Mouse (Mus musculus): ENCODE measurements around the gene Col4a2.

Gene Col4a2

GRCm38 (mm10) chr8:11327722-11328417 is 15.3 kb downstream of the Col4a2 start:
- no peak for DNase-seq

- peak; percentile 54 for DNase-seq
These were observed 19.0 kb downstream of the Col4a2 start for GRCm38 (mm10) chr8:11331561-11331960.

DNA sequence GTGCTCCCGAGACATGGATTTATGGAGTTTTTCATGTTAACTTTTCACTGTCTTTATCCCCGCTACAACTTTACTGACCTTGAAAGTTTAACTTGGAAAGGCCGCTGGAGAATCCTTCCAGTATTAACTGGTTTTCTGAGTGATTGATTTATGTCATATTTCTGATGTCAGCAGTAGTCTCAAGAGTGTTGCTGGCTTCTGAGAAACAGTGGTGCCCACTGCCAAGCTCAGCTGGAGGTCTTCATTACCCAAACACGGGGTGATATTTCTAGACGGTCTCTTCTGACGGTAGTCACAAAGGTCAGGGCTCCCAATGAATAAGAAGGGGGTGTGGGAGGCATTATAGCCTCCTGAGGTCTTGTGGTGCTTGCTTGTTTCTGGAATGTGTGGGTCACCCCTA is 21.1 kb downstream of the Col4a2 start:
- DNase-seq = no peak

DNA sequence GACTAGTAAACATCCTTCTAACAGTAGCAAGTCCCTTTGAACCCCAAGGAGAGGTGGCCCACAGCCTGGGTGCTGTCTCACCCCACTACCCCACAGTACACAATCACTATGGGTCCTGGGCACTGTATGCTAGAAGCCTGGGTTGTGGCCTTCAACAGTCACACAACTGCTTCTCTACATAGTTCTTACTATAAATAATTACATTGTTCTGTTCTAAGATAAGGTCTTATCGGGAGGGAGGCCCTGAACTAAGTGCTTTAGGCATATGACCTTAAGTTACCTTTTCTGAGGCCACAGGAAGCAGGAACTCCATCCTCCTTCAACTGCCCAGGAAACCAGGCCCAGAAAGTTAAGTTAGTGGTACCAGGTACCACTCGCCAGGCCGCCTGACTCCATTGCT is 21.9 kb downstream of the Col4a2 start:
- no peak for DNase-seq

GRCm38 (mm10) chr8:11335238-11335637 is 22.6 kb downstream of the Col4a2 start:
- no peak for DNase-seq

GRCm38 (mm10) chr8:11336346-11336745 is 23.7 kb downstream of the Col4a2 start:
- no peak for DNase-seq

- DNase-seq = no peak
These were observed 25.0 kb downstream of the Col4a2 start for GRCm38 (mm10) chr8:11337642-11338041.

DNA sequence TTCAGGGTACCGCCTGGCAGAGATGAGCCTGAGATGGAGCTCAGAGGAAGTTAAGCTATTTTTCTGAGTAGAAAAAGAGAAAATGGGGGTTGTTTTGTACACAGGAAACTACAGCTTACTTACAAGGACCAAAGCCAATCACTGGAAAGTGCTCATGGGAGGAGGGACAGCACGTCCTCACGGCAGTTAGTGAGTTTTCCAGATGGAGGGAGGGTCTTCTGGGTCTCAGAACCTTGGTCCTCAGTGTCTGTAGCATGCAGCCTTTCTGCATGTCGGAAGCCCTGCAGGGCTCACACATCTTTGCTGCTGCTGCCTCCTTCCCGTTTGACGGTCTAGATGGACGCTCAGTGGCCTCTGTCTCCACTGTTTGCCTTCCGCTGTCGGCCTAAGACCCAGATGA is 25.9 kb downstream of the Col4a2 start:
- DNase-seq = no peak

DNA sequence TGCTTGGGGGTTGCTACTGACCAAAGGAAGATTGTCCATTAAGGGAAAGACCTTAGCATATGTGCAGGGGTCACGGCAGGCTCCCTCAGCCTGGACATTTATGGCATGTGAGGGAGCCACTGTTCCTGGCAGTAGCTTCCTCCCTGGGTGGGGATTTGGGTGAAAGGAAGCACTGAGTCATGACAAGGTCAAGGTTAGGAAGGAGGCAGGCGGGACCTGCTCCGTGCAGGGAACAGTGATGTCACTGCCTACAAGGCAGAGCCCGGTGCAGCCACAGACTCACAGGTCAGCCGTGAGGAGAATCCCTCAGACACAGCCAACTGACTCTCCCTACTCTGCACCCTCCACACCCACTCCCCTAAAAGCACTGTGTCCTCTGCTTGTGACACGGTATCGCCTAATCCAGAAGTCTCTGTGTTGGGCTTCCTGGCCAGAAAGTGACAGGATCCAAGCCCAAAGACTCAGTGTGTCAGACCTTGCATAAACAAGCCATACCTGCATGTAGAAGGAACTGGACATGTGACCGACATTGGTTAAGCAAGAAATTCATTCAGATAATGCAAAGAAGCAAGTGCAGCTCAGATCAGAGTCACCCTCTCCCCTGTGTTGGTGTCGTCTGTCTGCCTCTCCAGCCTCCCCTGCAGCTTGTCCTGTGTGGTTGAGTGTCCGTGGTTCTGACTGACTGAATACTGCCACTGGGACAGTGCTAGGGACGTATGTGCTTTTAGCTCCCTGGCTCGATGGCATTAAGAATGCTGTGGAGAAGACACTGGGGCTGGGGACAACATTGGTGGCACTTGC is 27.9 kb downstream of the Col4a2 start:
- peak; percentile 73 for DNase-seq

DNA sequence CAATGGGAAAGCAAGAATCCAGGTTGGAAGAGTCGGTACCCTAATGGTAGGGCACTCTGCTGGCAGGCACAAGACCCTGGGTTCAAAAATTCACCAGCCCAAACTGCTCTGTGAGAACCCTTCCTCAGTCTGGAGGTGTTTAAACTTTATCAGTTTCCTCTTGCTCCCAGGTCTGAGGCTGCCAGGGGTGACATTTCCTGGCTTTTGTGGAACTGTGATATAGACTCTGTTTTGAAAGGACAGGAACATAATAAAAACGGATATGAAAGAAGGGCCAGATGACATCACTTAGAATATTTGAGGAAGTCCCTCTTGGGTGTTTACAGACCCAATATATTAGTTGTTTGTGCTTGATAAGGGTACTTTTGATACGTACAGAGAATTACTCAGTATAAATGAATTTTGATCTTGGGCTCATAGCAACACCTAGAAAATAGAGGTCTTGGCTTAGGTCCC is 28.5 kb downstream of the Col4a2 start:
- DNase-seq = no peak

DNA sequence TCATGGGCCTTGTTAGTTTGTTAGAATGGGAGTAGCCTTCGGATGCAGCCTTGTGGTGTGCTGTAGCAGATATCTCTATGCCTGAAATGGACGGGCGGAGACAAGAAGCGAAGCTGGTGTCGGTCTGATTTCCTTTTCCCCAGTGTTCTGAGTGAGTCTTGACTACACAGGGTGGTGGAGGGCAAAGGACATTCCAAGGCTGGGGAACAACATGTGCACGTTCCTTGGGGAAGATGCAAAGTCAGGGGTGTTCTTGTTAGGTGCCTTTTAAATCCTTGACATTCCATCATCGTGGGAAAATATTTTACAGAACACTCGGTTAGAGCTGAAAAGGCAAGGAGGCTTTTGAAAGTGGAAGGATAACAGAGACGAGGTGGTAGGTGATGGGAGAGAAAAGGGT is 31.9 kb downstream of the Col4a2 start:
- DNase-seq = no peak

DNA sequence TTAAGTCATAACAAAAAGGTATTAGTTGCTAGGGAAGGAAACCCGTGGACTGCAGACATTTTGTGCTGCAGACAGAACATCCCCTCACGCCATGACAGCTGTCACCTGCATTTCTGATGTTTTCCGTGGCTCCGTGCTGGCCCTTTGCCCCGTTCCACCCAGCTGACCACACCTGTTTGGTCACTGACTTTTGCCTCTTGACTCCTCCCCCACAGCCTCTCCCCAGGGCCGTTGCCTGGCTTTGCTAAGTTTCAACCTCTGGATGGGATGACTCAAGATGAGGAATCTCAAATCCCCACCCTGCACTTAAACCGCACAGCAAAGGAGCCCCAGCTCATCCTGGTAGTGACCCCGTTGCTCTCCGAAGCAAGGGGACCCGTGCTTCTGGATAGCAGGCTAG is 33.6 kb downstream of the Col4a2 start:
- peak; percentile 73 for DNase-seq

GRCm38 (mm10) chr8:11347699-11348098 is 35.1 kb downstream of the Col4a2 start:
- no peak for DNase-seq

- DNase-seq = peak; percentile 66
These were observed 36.0 kb downstream of the Col4a2 start for GRCm38 (mm10) chr8:11348622-11349021.

- DNase-seq = peak; percentile 84
These were observed 38.8 kb downstream of the Col4a2 start for GRCm38 (mm10) chr8:11351355-11351754.

- no peak for DNase-seq
These were observed 39.9 kb downstream of the Col4a2 start for GRCm38 (mm10) chr8:11352514-11352913.

- peak; percentile 75 for DNase-seq
These were observed 42.3 kb downstream of the Col4a2 start for GRCm38 (mm10) chr8:11354800-11355451.

- no peak for DNase-seq
These were observed 43.3 kb downstream of the Col4a2 start for GRCm38 (mm10) chr8:11355900-11356299.

GRCm38 (mm10) chr8:11356776-11357175 is 44.2 kb downstream of the Col4a2 start:
- no peak for DNase-seq

- DNase-seq = no peak
These were observed 45.4 kb downstream of the Col4a2 start for GRCm38 (mm10) chr8:11357921-11358436.

GRCm38 (mm10) chr8:11359846-11360245 is 47.2 kb downstream of the Col4a2 start:
- no peak for DNase-seq

DNA sequence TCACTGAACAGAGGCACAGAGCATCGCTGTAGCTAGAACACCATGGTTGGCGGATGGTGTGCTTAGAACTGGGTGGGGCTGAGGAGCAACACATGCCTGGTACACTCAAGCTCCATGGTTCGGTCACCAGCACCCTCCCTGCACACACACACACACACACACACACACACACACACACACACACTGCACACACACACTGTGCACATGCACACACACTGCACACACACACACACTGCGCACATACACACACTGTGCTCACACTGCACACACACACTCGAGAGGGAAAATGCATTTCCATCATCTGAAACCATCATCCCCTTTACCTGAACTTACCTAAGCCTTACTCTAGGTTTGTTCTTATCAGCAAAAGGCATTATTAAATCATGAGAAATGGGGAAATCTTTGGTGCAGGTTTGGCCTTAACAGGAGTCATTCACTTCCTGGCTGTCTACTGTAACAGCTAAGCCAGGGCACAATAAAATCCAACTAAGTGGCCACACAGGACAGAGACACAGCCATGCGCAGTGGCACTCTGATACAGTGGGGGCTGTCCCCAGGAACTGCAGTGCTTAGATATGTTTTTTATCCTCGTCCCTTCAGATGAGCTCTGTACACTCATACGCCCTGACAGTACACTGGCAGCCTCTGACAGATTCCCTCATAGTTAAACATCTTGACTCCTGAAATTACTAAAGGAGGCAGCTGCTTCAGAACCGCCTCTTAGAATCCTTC is 49.1 kb downstream of the Col4a2 start:
- no peak for DNase-seq

Data from lung, postnatal 36 days (tissue).